Mouse (Mus musculus) lung, embryonic 15.5 days (tissue): Measurements from ENCODE around the gene Slit2. TPM values are rescaled to one million over a fixed set of nuclear protein-coding genes. Genes with fewer than 3 reads are reported as not detected.

Experiments used
- ATAC-seq: fragments of 200-750 bp; cut with Nextera tagmentation; 2 replicates; pipeline ENCODE4 v1.8.0; 2017; ENCODE audit warnings: moderate number of reproducible peaks, borderline replicate concordance; ENCODE audit not compliant: low FRiP score, low TSS enrichment; ENCODE audit errors: extremely low read depth
- H3K27ac ChIP-seq: fragments of 300-500 bp; sonication (generic); 2 replicates; pipeline ENCODE4 v1.5.1; 2015; ENCODE audit warnings: moderate library complexity, mild to moderate bottlenecking, inconsistent platforms
- H3K27me3 ChIP-seq: fragments of 300-500 bp; sonication (generic); 2 replicates; pipeline ENCODE4 v1.6.1; 2015; ENCODE audit warnings: inconsistent platforms
- H3K36me3 ChIP-seq: fragments of 300-500 bp; sonication (generic); 2 replicates; pipeline ENCODE4 v1.6.1; 2015; ENCODE audit warnings: inconsistent platforms
- H3K4me1 ChIP-seq: fragments of 300-500 bp; sonication (generic); 2 replicates; pipeline ENCODE4 v1.6.1; 2015; ENCODE audit warnings: inconsistent platforms
- H3K4me2 ChIP-seq: fragments of 300-500 bp; sonication (generic); 2 replicates; pipeline ENCODE4 v1.6.1; 2015; ENCODE audit warnings: inconsistent platforms, mild to moderate bottlenecking, moderate library complexity
- H3K4me3 ChIP-seq: fragments of 300-500 bp; sonication (generic); 2 replicates; pipeline ENCODE4 v1.5.1; 2015; ENCODE audit warnings: mild to moderate bottlenecking, inconsistent platforms
- H3K9ac ChIP-seq: fragments of 300-500 bp; sonication (generic); 2 replicates; pipeline ENCODE4 v1.6.1; 2015; ENCODE audit warnings: inconsistent platforms
- H3K9me3 ChIP-seq: fragments of 300-500 bp; sonication (generic); 2 replicates; pipeline ENCODE4 v1.6.1; 2016; ENCODE audit warnings: inconsistent platforms
- WGBS: fragments of 180-500 bp; shearing (Covaris S2); methylation state at CpG from one replicate; pipeline ENCODE4 v1.1.7; 2015; 5-methylcytosine and 5-hydroxymethylcytosine counted together
- polyA plus RNA-seq: library from polyadenylated mRNA; unstranded; fragments of >200 nt; fragmentation: Nextera tagmentation; extraction: Ambion mirVana; gene quantifications from 2 replicates; pipeline ENCODE4 v1.2.1, GENCODE M21; 2015

The Slit2 gene
- 32.8 and 39.3 TPM in 2 replicates for polyA plus RNA-seq

DNA sequence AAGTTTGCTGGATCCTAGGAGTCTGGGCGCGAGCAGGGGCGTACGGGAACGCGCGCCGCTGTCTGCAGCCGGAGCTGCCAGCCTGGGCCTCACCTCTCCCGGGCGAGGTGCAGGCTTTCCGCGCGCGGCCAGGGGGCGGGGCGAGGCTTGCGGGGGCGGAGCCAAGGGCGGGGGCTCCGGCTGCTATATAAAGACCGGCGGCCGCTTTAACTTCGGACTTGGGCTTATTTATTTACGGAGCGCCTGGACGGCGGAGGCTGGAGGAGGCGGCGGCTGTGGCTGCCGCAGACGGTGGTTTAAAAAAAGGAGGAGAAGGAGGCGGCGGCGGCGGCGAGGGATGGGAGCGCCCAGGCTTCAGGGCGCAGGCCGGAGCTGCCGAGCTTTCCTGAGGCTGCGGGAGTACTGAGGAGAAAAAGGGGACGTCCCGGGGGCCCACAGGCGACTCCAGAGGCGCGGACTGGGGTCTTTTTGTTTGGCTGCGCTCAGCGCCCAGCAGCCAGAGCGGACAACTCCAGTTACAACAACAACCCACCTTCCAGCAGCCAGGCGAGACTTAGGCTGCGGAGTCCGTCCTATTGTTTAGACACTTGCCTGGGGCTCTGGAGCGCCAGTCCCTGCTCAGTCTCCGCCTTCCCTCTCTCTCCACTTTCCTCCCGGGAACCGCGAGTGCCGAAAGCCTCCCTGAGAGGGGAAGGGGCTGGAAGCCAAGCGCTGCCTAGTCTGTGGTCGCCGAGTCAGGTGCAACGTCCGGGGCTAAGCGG lies at the start of gene Slit2:
Slit2 (plus strand) TSS at position 198 of the 761 bp plus-strand sequence.
- peak within 1 kb of the TSS; percentile 80 for H3K27ac ChIP-seq
- under 1% methylated on average over 64 of the region's 66 CpGs for WGBS
- peak; percentile 91 for ATAC-seq

GRCm38 (mm10) chr5:47938586-47939372 lies 44.2 kb upstream of the Slit2 start:
- Histone ChIP-seq H3K4me3 (no peak overlapping the region), H3K27me3 (no peaks in the 10 kb centered on the region), H3K9me3 (no peaks in the 10 kb centered on the region), H3K27ac (peak overlapping the region; percentile 25; the same call in 1 of the 2 replicates), H3K4me1 (no peaks in the 10 kb centered on the region), H3K4me2 (no peak overlapping the region), H3K9ac (no peak overlapping the region), H3K36me3 (no peaks in the 10 kb centered on the region)
- WGBS = 50% methylated on average over 5 of the region's 5 CpGs
- ATAC-seq = no peak

More for the DNA sequence above, at the start of gene Slit2:
- no peaks in the 10 kb centered on the region for H3K36me3 ChIP-seq
- no peaks in the 10 kb centered on the region for H3K9me3 ChIP-seq
- H3K9ac ChIP-seq = peak within 1 kb of the TSS; percentile 69
- H3K27me3 ChIP-seq = no peaks in the 10 kb centered on the region
- H3K4me1 ChIP-seq = peaks cover 15% of the 10 kb centered on the region; the same call in 1 of the 2 replicates
- peak within 1 kb of the TSS; percentile 83 for H3K4me2 ChIP-seq
- peak within 1 kb of the TSS; percentile 78 for H3K4me3 ChIP-seq

DNA sequence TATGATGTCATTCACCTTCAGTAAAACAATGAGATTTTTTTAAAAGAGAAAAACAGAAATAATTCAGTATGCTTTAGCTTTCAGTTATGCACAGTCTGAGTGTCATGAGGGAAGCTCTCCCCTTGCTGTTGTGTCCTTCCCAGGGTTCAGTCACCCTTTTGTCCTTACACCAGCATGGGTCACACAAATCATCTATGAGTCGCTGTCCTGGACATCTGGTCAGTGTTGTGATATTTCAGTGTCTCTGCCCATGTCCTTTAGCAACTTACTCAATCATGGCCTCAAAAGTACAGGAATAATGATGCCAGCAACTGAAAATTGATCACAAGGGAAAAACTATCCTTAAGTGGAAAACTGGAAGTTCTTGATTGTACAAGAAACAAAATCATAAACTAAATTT lies 26.5 kb upstream of the Slit2 start:
- no peak overlapping the region for H3K27ac ChIP-seq
- H3K9me3 ChIP-seq = no peaks in the 10 kb centered on the region
- H3K36me3 ChIP-seq = no peaks in the 10 kb centered on the region
- H3K9ac ChIP-seq = no peak overlapping the region
- no peak overlapping the region for H3K4me2 ChIP-seq
- WGBS = 76% methylated on average over 1 of the region's 1 CpGs
- ATAC-seq = no peak
- H3K4me3 ChIP-seq = no peak overlapping the region
- H3K27me3 ChIP-seq = no peaks in the 10 kb centered on the region
- H3K4me1 ChIP-seq = no peaks in the 10 kb centered on the region

GRCm38 (mm10) chr5:47975795-47976194 lies 7.1 kb upstream of the Slit2 start:
- no peaks in the 10 kb centered on the region for H3K36me3 ChIP-seq
- H3K9ac ChIP-seq = no peak overlapping the region
- H3K4me3 ChIP-seq = no peak overlapping the region
- H3K9me3 ChIP-seq = no peaks in the 10 kb centered on the region
- 39% methylated on average over 2 of the region's 2 CpGs for WGBS
- no peaks in the 10 kb centered on the region for H3K27me3 ChIP-seq
- no peak overlapping the region for H3K4me2 ChIP-seq
- no peak for ATAC-seq
- no peaks in the 10 kb centered on the region for H3K4me1 ChIP-seq
- no peak overlapping the region for H3K27ac ChIP-seq

DNA sequence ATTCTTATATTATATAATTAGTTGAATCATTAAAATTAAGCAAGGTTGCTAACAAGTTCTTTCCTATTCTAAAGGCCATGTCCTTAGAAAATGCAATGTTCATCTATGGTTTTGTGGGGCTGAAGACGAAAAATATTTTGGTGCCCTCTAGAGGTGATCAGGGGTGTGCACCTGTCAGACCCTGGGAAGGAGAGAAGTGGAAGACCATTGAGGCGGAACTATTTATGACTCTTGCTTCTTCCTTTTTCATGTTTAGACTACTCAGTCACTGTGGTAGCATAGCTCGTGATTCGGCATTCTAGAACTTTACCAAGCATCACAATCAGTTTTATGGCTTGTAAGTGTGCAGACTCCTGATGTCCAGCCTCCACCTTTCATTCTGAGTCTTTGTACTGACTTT lies 3.6 kb upstream of the Slit2 start:
- no peaks in the 10 kb centered on the region for H3K36me3 ChIP-seq
- WGBS = 35% methylated on average over 4 of the region's 4 CpGs

DNA sequence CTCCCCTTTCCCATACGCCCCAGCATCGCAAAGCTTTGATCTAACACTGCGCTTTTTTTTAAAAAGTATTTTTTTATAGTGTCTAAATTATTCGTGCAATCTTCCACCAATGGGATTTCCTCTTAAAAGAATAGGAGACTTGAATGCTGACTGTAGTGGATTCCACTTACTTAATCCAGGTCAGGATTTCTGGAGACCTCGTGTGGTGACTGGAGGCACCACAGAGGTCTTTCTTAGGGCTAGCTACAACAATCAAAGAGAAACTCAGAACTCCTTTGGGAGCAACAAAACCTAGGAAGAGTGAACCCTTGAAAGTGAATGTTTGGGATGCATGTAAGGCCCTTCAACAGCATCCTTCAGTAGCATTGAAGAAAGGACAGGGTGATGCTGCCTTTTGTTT lies 2.5 kb upstream of the Slit2 start:
- ATAC-seq = no peak
- 30% methylated on average over 5 of the region's 5 CpGs for WGBS

More for the DNA sequence above, 3.6 kb upstream of the Slit2 start:
- Histone ChIP-seq H3K4me2 (no peak overlapping the region), H3K9me3 (no peaks in the 10 kb centered on the region), H3K4me1 (no peaks in the 10 kb centered on the region), H3K9ac (no peak overlapping the region), H3K27me3 (no peaks in the 10 kb centered on the region), H3K4me3 (no peak overlapping the region), H3K27ac (no peak overlapping the region)
- no peak for ATAC-seq

GRCm38 (mm10) chr5:47981951-47982350 lies 987 bp upstream of the Slit2 start:
- no peak overlapping the region for H3K9ac ChIP-seq
- ATAC-seq = no peak
- no peaks in the 10 kb centered on the region for H3K36me3 ChIP-seq
- H3K4me3 ChIP-seq = peak overlapping the region; percentile 78
- whole genome bisulfite sequencing = 61% methylated on average over 8 of the region's 8 CpGs
- no peak overlapping the region for H3K27ac ChIP-seq
- peak overlapping the region; percentile 83 for H3K4me2 ChIP-seq
- H3K4me1 ChIP-seq = peaks cover 12% of the 10 kb centered on the region; the same call in 1 of the 2 replicates
- no peaks in the 10 kb centered on the region for H3K27me3 ChIP-seq
- H3K9me3 ChIP-seq = no peaks in the 10 kb centered on the region

More for the DNA sequence above, 2.5 kb upstream of the Slit2 start:
- Histone ChIP-seq H3K9ac (no peak overlapping the region), H3K4me1 (0 out of 2 replicates have a peak, but pooled peaks cover 5% of the 10 kb centered on the region), H3K27me3 (no peaks in the 10 kb centered on the region), H3K4me3 (no peak overlapping the region), H3K9me3 (no peaks in the 10 kb centered on the region), H3K36me3 (no peaks in the 10 kb centered on the region), H3K27ac (no peak overlapping the region), H3K4me2 (no peak overlapping the region)

- ATAC-seq = 0 out of 2 replicates have a peak, but pooled peaks have one; percentile 6
- H3K9me3 ChIP-seq = no peaks in the 10 kb centered on the region
- H3K27me3 ChIP-seq = no peaks in the 10 kb centered on the region
- H3K36me3 ChIP-seq = no peaks in the 10 kb centered on the region
- peaks cover 17% of the 10 kb centered on the region; the same call in 1 of the 2 replicates for H3K4me1 ChIP-seq
- H3K27ac ChIP-seq = peak overlapping the region; percentile 80
- peak overlapping the region; percentile 69 for H3K9ac ChIP-seq
- peak overlapping the region; percentile 78 for H3K4me3 ChIP-seq
- 1% methylated on average over 38 of the region's 38 CpGs for WGBS
- H3K4me2 ChIP-seq = peak overlapping the region; percentile 83
Observed at GRCm38 (mm10) chr5:47983746-47984583, 1.0 kb downstream of the Slit2 start.

GRCm38 (mm10) chr5:47984584-47985197 lies 1.8 kb downstream of the Slit2 start:
- peak overlapping the region; percentile 78 for H3K4me3 ChIP-seq
- H3K4me1 ChIP-seq = peaks cover 19% of the 10 kb centered on the region; the same call in 1 of the 2 replicates
- no peak overlapping the region for H3K27ac ChIP-seq
- no peaks in the 10 kb centered on the region for H3K36me3 ChIP-seq
- H3K27me3 ChIP-seq = no peaks in the 10 kb centered on the region
- 5% methylated on average over 23 of the region's 23 CpGs for WGBS
- H3K9me3 ChIP-seq = no peaks in the 10 kb centered on the region
- 0 out of 2 replicates have a peak, but pooled peaks have one; percentile 15 for ATAC-seq
- peak overlapping the region; percentile 83 for H3K4me2 ChIP-seq
- H3K9ac ChIP-seq = peak overlapping the region; percentile 69

GRCm38 (mm10) chr5:47985198-47985631 lies 2.3 kb downstream of the Slit2 start:
- Histone ChIP-seq H3K4me2 (peak overlapping the region; percentile 83), H3K27me3 (no peaks in the 10 kb centered on the region), H3K36me3 (no peaks in the 10 kb centered on the region), H3K9me3 (no peaks in the 10 kb centered on the region), H3K4me3 (peak overlapping the region; percentile 78), H3K4me1 (peaks cover 19% of the 10 kb centered on the region; the same call in 1 of the 2 replicates), H3K27ac (no peak overlapping the region), H3K9ac (peak overlapping the region; percentile 69)
- ATAC-seq = peak; percentile 15; the same call in 1 of the 2 replicates
- under 1% methylated on average over 13 of the region's 13 CpGs for WGBS
